Mouse (Mus musculus): ENCODE data around the gene Dnah6.

Dnah6 gene

GRCm38 (mm10) chr6:73010073-73010472, 211.4 kb downstream of the Dnah6 start:
- in situ Hi-C loops (cut with MboI; ENCODE audit: low pct_unique_long_range_greater_than_20kb in 1 of 2, low sequenced_read_pairs in 2 of 2, unreplicated experiment in 1 of 2): loop anchor here in 1 of 2 experiments (5.0 kb wide), 1 partner anchor 68 kb away; no protein-coding TSS in a partner anchor

- in situ Hi-C loops (cut with MboI; ENCODE audit: low pct_unique_long_range_greater_than_20kb in 1 of 2, low sequenced_read_pairs in 2 of 2, unreplicated experiment in 1 of 2): no loop called here
Observed at GRCm38 (mm10) chr6:73003601-73004000, 217.8 kb downstream of the Dnah6 start.

- in situ Hi-C loops (cut with MboI; ENCODE audit: low pct_unique_long_range_greater_than_20kb in 1 of 2, low sequenced_read_pairs in 2 of 2, unreplicated experiment in 1 of 2): no loop called here
Observed at GRCm38 (mm10) chr6:73002391-73002790, 219.1 kb downstream of the Dnah6 start.

- in situ Hi-C loops (cut with MboI; ENCODE audit: low pct_unique_long_range_greater_than_20kb in 1 of 2, low sequenced_read_pairs in 2 of 2, unreplicated experiment in 1 of 2): no loop called here
Observed at GRCm38 (mm10) chr6:72998809-72999208, 222.6 kb downstream of the Dnah6 start.

GRCm38 (mm10) chr6:72993688-72994082, 227.8 kb downstream of the Dnah6 start:
- in situ Hi-C loops (cut with MboI; ENCODE audit: low pct_unique_long_range_greater_than_20kb in 1 of 2, low sequenced_read_pairs in 2 of 2, unreplicated experiment in 1 of 2): no loop called here

- in situ Hi-C loops (cut with MboI; ENCODE audit: low pct_unique_long_range_greater_than_20kb in 1 of 2, low sequenced_read_pairs in 2 of 2, unreplicated experiment in 1 of 2): no loop called here
Observed at GRCm38 (mm10) chr6:72993054-72993687, 228.3 kb downstream of the Dnah6 start.

GRCm38 (mm10) chr6:72990206-72990605, 231.2 kb downstream of the Dnah6 start:
- in situ Hi-C loops (cut with MboI; ENCODE audit: low pct_unique_long_range_greater_than_20kb in 1 of 2, low sequenced_read_pairs in 2 of 2, unreplicated experiment in 1 of 2): no loop called here

- in situ Hi-C loops (cut with MboI; ENCODE audit: low pct_unique_long_range_greater_than_20kb in 1 of 2, low sequenced_read_pairs in 2 of 2, unreplicated experiment in 1 of 2): no loop called here
Observed at GRCm38 (mm10) chr6:72989028-72989736, 232.3 kb downstream of the Dnah6 start.

- in situ Hi-C loops (cut with MboI; ENCODE audit: low pct_unique_long_range_greater_than_20kb in 1 of 2, low sequenced_read_pairs in 2 of 2, unreplicated experiment in 1 of 2): no loop called here
Observed at GRCm38 (mm10) chr6:72982506-72982905, 238.9 kb downstream of the Dnah6 start.

- in situ Hi-C loops (cut with MboI; ENCODE audit: low pct_unique_long_range_greater_than_20kb in 1 of 2, low sequenced_read_pairs in 2 of 2, unreplicated experiment in 1 of 2): no loop called here
Observed at GRCm38 (mm10) chr6:72981851-72982250, 239.6 kb downstream of the Dnah6 start.

GRCm38 (mm10) chr6:72981124-72981651, 240.3 kb downstream of the Dnah6 start:
- in situ Hi-C loops (cut with MboI; ENCODE audit: low pct_unique_long_range_greater_than_20kb in 1 of 2, low sequenced_read_pairs in 2 of 2, unreplicated experiment in 1 of 2): no loop called here

GRCm38 (mm10) chr6:72976866-72977265, 244.6 kb downstream of the Dnah6 start:
- in situ Hi-C loops (cut with MboI; ENCODE audit: low pct_unique_long_range_greater_than_20kb in 1 of 2, low sequenced_read_pairs in 2 of 2, unreplicated experiment in 1 of 2): no loop called here

GRCm38 (mm10) chr6:72971074-72971473, 250.4 kb downstream of the Dnah6 start:
- in situ Hi-C loops (cut with MboI; ENCODE audit: low pct_unique_long_range_greater_than_20kb in 1 of 2, low sequenced_read_pairs in 2 of 2, unreplicated experiment in 1 of 2): no loop called here

- in situ Hi-C loops (cut with MboI; ENCODE audit: low pct_unique_long_range_greater_than_20kb in 1 of 2, low sequenced_read_pairs in 2 of 2, unreplicated experiment in 1 of 2): no loop called here
Observed at GRCm38 (mm10) chr6:72969787-72970186, 251.7 kb downstream of the Dnah6 start.

All from mouse embryonic stem cell (cell line).